Mouse (Mus musculus) layer of hippocampus, adult 18-20 months (tissue): Measurements from ENCODE around the gene Sugt1. TPM values are rescaled to one million over a fixed set of nuclear protein-coding genes. Genes with fewer than 3 reads are reported as not detected.

Experiments used
- DNase-seq, 2 experiments: peaks; one replicate each; pipeline ENCODE4 v3.0.0; 2022; ENCODE audit warnings: low spot score in 2 of 2
- microRNA-seq, 2 experiments: library from miRNA; unstranded; fragments of <30 nt; microRNA quantifications; one replicate each; pipeline ENCODE4 v1.2.0; 2021
- total RNA-seq, 2 experiments: library from RNA; stranded (reverse); gene quantifications; 2 replicates each; pipeline ENCODE4 v1.2.3; 2021

Gene Sugt1
- total RNA-seq, 2 experiments from 2014 or later: 89.7 to 93.8 TPM

DNA sequence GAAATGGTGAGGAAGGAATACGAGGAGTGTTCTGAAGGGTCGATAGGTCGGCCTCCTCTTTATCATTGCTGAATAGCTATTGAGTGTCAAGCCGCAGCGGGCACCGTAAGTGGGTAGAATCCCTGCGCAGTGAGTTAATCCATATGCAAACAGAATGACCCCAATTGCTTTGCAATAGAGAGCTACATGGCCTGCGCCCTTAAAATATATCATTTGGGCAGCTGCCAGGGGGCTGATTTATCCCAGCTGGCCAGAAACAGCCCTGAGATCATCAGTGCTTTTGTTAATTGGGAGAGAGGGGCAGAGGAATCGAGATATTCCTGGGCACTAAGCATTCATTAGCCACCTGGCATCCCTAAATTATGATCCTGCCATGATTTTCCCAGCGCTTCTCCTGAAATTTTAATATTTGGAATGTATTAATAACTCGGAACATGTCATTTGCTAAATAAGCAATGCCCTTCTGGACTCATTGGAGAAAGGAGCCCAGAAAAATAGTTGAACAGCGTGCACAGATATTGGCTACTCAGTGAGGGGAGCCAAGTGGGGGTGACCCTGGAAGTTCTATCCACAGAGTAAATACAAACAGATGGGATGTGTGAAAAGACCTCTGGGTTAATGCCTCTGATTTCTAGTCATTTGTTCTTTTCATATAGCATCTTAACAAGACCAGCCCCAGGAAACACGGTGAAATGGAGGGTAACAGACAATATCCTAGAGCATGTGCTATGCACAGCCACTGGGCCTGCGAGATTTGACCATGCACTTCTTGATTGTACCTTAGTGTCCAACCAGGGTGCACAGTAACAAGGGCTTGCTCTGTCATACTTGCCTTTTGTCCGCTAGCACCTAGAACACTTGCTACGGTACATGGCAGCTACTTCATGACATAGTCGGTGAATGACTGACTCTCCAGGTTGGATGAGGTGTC lies 85.9 kb downstream of the Sugt1 start:
- peak in 1 of 2 experiments; percentile 15 for DNase-seq

DNA sequence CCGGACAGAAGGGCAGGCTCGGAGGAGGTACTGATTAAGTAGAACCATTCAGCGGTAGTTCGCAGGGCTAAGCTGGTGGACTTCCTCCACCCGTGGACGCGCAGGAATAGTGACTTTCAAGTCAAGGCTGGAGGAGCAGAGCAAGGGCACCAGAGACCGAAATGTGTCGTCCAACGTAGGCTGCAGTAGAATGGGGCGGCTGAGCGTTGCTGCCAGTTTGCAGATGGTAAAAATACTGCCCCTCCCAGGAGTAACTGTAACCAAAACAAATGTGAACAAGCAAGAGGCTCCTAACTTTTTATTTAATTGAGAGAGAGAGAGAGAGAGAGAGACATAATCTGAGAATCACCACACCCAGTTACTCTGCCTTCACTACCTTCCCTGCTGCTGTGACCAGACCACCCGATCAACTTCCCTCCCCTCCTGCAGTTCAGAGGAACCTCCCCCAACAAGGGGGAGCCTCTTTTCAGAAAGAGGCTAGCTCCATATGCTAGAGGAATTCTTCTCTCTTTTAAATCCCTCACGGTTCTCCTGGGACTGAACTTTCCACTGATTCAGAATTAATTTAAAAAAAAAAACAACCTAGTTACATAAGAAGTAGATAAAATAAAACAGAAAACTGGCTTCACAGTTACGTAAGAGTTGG lies 89.7 kb downstream of the Sugt1 start:
- DNase-seq: no peak

DNA sequence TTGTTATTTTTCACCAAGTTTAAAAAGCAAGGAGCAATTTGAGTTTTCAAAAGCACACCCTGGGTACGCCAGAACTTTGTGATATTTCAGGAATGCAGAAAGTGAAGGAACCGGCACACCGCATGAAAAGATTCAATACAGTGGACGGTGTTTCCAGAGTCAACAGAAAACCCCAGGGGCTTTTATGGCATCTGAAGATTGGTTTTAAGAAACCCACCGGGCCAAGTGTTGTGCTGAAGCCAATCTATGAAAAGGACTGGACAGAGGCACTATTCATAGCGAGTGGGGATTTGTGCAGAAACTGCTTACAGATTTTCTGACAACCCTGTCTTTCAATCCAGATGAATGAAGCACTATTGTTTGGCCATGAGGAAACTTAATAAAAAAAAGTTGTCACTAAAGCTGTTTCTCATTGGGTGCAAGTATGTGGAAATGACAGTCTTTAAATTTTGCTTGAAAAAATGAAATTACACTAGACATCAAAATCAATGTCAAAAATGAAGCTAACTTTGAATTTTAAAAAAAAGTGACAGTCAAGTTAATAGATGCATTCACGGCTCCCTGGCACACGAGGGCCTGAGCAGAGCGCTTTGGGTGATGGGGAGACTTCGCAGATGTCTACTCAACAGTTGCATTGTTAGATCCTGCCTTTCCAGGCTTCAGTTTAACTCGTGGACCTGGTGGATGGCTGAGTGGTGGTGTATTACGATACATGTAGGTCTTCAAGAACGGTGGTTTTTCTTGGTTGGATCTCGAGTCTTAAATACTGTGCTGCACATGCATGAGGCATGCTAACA lies 90.6 kb downstream of the Sugt1 start:
- DNase-seq: peak in 1 of 2 experiments; percentile 48

DNA sequence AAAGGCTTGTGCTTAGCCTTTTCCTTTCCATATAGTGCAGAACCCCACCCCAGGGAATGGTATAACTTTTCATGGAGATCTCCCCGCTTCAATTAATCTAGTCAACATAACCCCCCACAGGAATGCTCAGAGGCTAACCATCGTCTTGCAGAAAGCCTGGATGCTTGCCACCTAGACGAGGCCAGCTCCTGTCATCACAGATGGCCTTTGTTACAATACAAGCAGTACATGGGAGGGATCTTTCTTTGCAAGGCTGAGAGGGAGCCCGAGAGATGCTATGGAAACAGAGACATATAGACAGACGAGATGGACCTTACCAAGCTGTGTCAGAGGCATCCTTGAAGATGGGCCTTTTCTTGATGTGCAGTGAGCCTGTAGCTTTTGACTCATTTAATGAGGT lies 93.2 kb downstream of the Sugt1 start:
- no peak for DNase-seq

Small RNA genes lying within 50 kb of the gene (microRNA-seq; reads per million reads assigned to microRNA genes)
- 0 reads per million in 2 experiments for gene Gm27857

Other genes with a start within 250 kb of the Sugt1 start
- gene Naa16, start 196.9 kb upstream of the Sugt1 start, total RNA-seq: 10 to 100 TPM; 12.4 to 13.8 TPM
- 1 to 10 TPM; 5.5 to 6.8 TPM for gene Mtrf1, start 189.9 kb upstream of the Sugt1 start, total RNA-seq
- gene Kbtbd7, start 161.2 kb upstream of the Sugt1 start, total RNA-seq: 10 to 100 TPM; 42.9 to 48.0 TPM
- 1 to 10 TPM; 1.2 to 1.3 TPM for gene Kbtbd6, start 135.9 kb upstream of the Sugt1 start, total RNA-seq
- gene Elf1, start 106.5 kb upstream of the Sugt1 start, total RNA-seq: 1 to 10 TPM; 4.7 to 5.1 TPM
- gene Wbp4, start 106.2 kb upstream of the Sugt1 start, total RNA-seq: 10 to 100 TPM; 50.0 to 54.8 TPM
- gene Cnmd, start 74.5 kb downstream of the Sugt1 start, total RNA-seq: 1 to 10 TPM; 1.0 to 1.7 TPM
- 10 to 100 TPM; 86.8 to 88.3 TPM for gene Pcdh8, start 183.6 kb downstream of the Sugt1 start, total RNA-seq